Mouse (Mus musculus): Measurements from ENCODE around the gene Yy1. TPM values are rescaled to one million over a fixed set of nuclear protein-coding genes. Genes with fewer than 3 reads are reported as not detected.

Yy1 gene
- total and polyA plus RNA-seq, 3 experiments: 34.9 to 62.4 (median 52.1) TPM

- TF ChIP-seq TCF12 (IDR thresholded peaks at IDR 0.05; ENCODE audit: low read depth, low read length): no peak
- no peak for TF ChIP-seq CHD1 (IDR thresholded peaks at IDR 0.05; ENCODE audit: low read depth, low read length)
- no peak for TF ChIP-seq POLR2AphosphoS2 (IDR thresholded peaks at IDR 0.05; ENCODE audit: low read length)
Measured at GRCm38 (mm10) chr12:108760500-108761020, 32.2 kb upstream of the Yy1 start (continued).

GRCm38 (mm10) chr12:108761209-108761608, 31.6 kb upstream of the Yy1 start:
- DNase-seq (ENCODE audit: low read depth, low spot score): peak; percentile 77
- Histone ChIP-seq H3K9me3 (replicated peaks; ENCODE audit: insufficient read depth, low read length) (no peaks in the 10 kb centered on the region), H3K36me3 (ENCODE audit: control insufficient read depth in 1 of 2, insufficient read depth in 2 of 2, low read length in 2 of 2) (peaks cover 0 to 25% of the 10 kb centered on the region in 2 experiments; a peak in 2 of 4 replicates), H3K79me2 (ENCODE audit: control insufficient read depth, insufficient read depth, low read length, poor library complexity) (peaks cover 3% of the 10 kb centered on the region; the same call in 1 of the 2 replicates), H3K27ac (ENCODE audit: control insufficient read depth, low read depth, low read length) (peak overlapping the region; percentile 77), H3K4me1 (ENCODE audit: control insufficient read depth in 1 of 2, insufficient read depth in 2 of 2, low read length in 2 of 2) (peaks cover 6 to 39% of the 10 kb centered on the region in 2 experiments), H3K4me3 (ENCODE audit: control insufficient read depth in 1 of 2, insufficient read depth in 1 of 2, low read depth in 2 of 2, low read length in 2 of 2) (peak overlapping the region in 1 of 2 experiments; percentile 21; a peak in 2 of 4 replicates), H3K27me3 (ENCODE audit: control insufficient read depth in 1 of 2, insufficient read depth in 2 of 2, low read length in 2 of 2) (no peaks in the 10 kb centered on the region), H3K9ac (ENCODE audit: control insufficient read depth, low read depth, low read length, poor library complexity, severe bottlenecking) (peak overlapping the region; percentile 62)
- TF ChIP-seq MAX (IDR thresholded peaks at IDR 0.05; ENCODE audit: low read length) (0 out of 2 replicates have a peak, but pooled peaks have one; percentile 46), SIN3A (IDR thresholded peaks at IDR 0.05; ENCODE audit: low read length) (peak; percentile 70), NELFE (IDR thresholded peaks at IDR 0.05; ENCODE audit: low read depth, low read length) (peak; percentile 37; the same call in 1 of the 2 replicates), TAL1 (IDR thresholded peaks at IDR 0.05; ENCODE audit: low read length) (no peak), ELF1 (IDR thresholded peaks at IDR 0.05; ENCODE audit: low read depth, low read length) (peak; percentile 80), POLR2A (IDR thresholded peaks at IDR 0.05; ENCODE audit: control insufficient read depth in 1 of 2, insufficient read depth in 1 of 2, low read depth in 1 of 2, low read length in 2 of 2, poor library complexity in 1 of 2) (peak in 1 of 2 experiments; percentile 56; a peak in 1 of 4 replicates), EP300 (IDR thresholded peaks at IDR 0.05; ENCODE audit: low read depth in 1 of 2, low read length in 2 of 2) (peak; percentile 22 to 41; a peak in 3 of 4 replicates), TCF12 (IDR thresholded peaks at IDR 0.05; ENCODE audit: low read depth, low read length) (0 out of 2 replicates have a peak, but pooled peaks have one; percentile 28), MAFK (IDR thresholded peaks at IDR 0.05; ENCODE audit: borderline replicate concordance, low read depth, low read length) (no peak), TBP (IDR thresholded peaks at IDR 0.05; ENCODE audit: low read depth, low read length) (peak; percentile 58), MXI1 (IDR thresholded peaks at IDR 0.05; ENCODE audit: low read depth, low read length) (0 out of 2 replicates have a peak, but pooled peaks have one; percentile 29), HCFC1 (IDR thresholded peaks at IDR 0.05; ENCODE audit: low read depth, low read length) (peak; percentile 72), ETS1 (IDR thresholded peaks at IDR 0.05; ENCODE audit: low read depth, low read length) (peak; percentile 53; the same call in 1 of the 2 replicates), ZNF384 (IDR thresholded peaks at IDR 0.05; ENCODE audit: low read depth, low read length) (no peak), CHD2 (IDR thresholded peaks at IDR 0.05; ENCODE audit: low read length) (no peak)

- DNase-seq (ENCODE audit: low read depth, low spot score): no peak
- no peaks in the 10 kb centered on the region for H3K9me3 ChIP-seq (replicated peaks; ENCODE audit: insufficient read depth, low read length)
- H3K27me3 ChIP-seq (ENCODE audit: control insufficient read depth in 1 of 2, insufficient read depth in 2 of 2, low read length in 2 of 2): no peaks in the 10 kb centered on the region
- H3K4me1 ChIP-seq (ENCODE audit: control insufficient read depth in 1 of 2, insufficient read depth in 2 of 2, low read length in 2 of 2): peaks cover 7 to 41% of the 10 kb centered on the region in 2 experiments
- peaks cover 3% of the 10 kb centered on the region; the same call in 1 of the 2 replicates for H3K79me2 ChIP-seq (ENCODE audit: control insufficient read depth, insufficient read depth, low read length, poor library complexity)
- H3K36me3 ChIP-seq (ENCODE audit: control insufficient read depth in 1 of 2, insufficient read depth in 2 of 2, low read length in 2 of 2): peaks cover 0 to 27% of the 10 kb centered on the region in 2 experiments; a peak in 2 of 4 replicates
- peak overlapping the region; percentile 77 for H3K27ac ChIP-seq (ENCODE audit: control insufficient read depth, low read depth, low read length)
- peak overlapping the region; percentile 12; the same call in 1 of the 2 replicates for H3K9ac ChIP-seq (ENCODE audit: control insufficient read depth, low read depth, low read length, poor library complexity, severe bottlenecking)
- H3K4me3 ChIP-seq (ENCODE audit: control insufficient read depth in 1 of 2, insufficient read depth in 1 of 2, low read depth in 2 of 2, low read length in 2 of 2): no peak overlapping the region; a peak in 1 of 4 replicates
- TF ChIP-seq POLR2AphosphoS5 (IDR thresholded peaks at IDR 0.05; ENCODE audit: borderline replicate concordance, low read depth, low read length) (no peak), E2F4 (IDR thresholded peaks at IDR 0.05; ENCODE audit: borderline replicate concordance, low read depth, low read length) (no peak), EP300 (IDR thresholded peaks at IDR 0.05; ENCODE audit: low read depth in 1 of 2, low read length in 2 of 2) (peak in 1 of 2 experiments; percentile 4; a peak in 1 of 4 replicates), ZC3H11A (IDR thresholded peaks at IDR 0.05; ENCODE audit: low read depth, low read length) (no peak), ZMIZ1 (IDR thresholded peaks at IDR 0.05; ENCODE audit: low read depth, low read length) (no peak), TAL1 (IDR thresholded peaks at IDR 0.05; ENCODE audit: low read length) (no peak), ELF1 (IDR thresholded peaks at IDR 0.05; ENCODE audit: low read depth, low read length) (no peak)
Measured at GRCm38 (mm10) chr12:108761665-108762064, 31.1 kb upstream of the Yy1 start.
